Mouse (Mus musculus) Patski (cell line): ENCODE data around the gene Ppig. TPM values are rescaled to one million over a fixed set of nuclear protein-coding genes. Genes with fewer than 3 reads are reported as not detected.

Experiments used
- ATAC-seq: fragments of 100-300 bp; one replicate; pipeline ENCODE4 v1.8.0; 2021
- CTCF ChIA-PET: fragments of 350-600 bp; sonication (Branson Sonifier 250); formaldehyde crosslinking; loops from one replicate; lab custom pipeline; 2022; ENCODE audit warnings: inconsistent platforms; lab: Charles Lee
- POLR2A ChIA-PET: fragments of 350-600 bp; sonication (Branson Sonifier 250); formaldehyde crosslinking; loops from one replicate; lab custom pipeline; 2022; ENCODE audit warnings: antibody characterized with exemption, inconsistent platforms; lab: Charles Lee
- DNase-seq: peaks from one replicate; pipeline ENCODE4 v3.0.0-alpha.2; 2011; ENCODE audit warnings: low read depth, low spot score
- H3K27me3 ChIP-seq: fragments of 371-371 bp; one replicate; pipeline ENCODE4 v1.5.1; 2021
- CTCF ChIP-seq: fragments of 100-300 bp; IDR thresholded peaks from one replicate; pipeline ENCODE4 v1.5.1; 2021
- in situ Hi-C: fragments of 300-500 bp; cut with MboI; formaldehyde crosslinking; loops from 3 replicates; pipeline ENCODE4 v1.11.1; 2018; ENCODE audit warnings: low pct_unique_long_range_greater_than_20kb, mixed read lengths
- polyA plus RNA-seq: library from polyadenylated mRNA; unstranded; gene quantifications from one replicate; pipeline ENCODE4 v1.2.3, GENCODE M21; 2021

Gene Ppig
- polyA plus RNA-seq, 1 experiment from 2014 or later = 83.7 TPM

- TF ChIP-seq CTCF = no peak
- ChIA-PET POLR2A (interaction anchor here (2.0 kb wide), 1 partner anchor 9 kb away, joined by 6 read pairs; no protein-coding TSS in a partner anchor), CTCF (interaction anchor here (1.3 to 1.5 kb wide), 4 partner anchors 11 to 56 kb away, joined by 3 to 5 read pairs (median 3); no protein-coding TSS in a partner anchor)
- ATAC-seq = no peak
- in situ Hi-C loops = no loop called here
- H3K27me3 ChIP-seq = no peaks in the 10 kb centered on the region
- no peak for DNase-seq
Observed at GRCm38 (mm10) chr2:69690843-69691242, 31.5 kb upstream of the Ppig start.

GRCm38 (mm10) chr2:69693501-69693900 lies 28.8 kb upstream of the Ppig start:
- ChIA-PET CTCF (no interaction called here), POLR2A (no interaction called here)
- in situ Hi-C loops = no loop called here

DNA sequence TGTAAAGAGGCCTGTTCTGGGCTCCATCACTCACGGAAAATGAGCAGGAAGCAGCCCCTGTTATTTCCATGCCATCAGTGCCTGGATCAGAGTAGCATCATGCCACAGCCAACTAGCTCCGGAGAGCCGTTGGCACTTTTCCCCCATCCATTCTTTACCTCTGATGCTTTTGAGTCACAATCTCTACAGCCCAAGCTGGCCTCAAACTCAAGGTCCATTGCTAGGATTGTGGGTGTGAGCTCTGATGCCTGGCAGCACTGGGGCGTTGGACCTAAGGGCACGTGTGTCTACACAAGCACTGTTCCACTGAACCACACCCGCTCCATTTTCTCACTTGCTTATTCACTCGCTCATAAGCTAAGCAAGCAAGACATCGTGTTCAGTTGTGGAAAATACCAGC lies 21.9 kb upstream of the Ppig start:
- CTCF ChIA-PET = interaction anchor here (1.0 to 2.2 kb wide), 4 partner anchors 8 to 20 kb away, joined by 4 to 5 read pairs (median 4); no protein-coding TSS in a partner anchor
- DNase-seq = no peak
- ATAC-seq = no peak
- in situ Hi-C loops = no loop called here
- H3K27me3 ChIP-seq = no peaks in the 10 kb centered on the region
- no peak for TF ChIP-seq CTCF
- POLR2A ChIA-PET = interaction anchor here (1.5 kb wide), 1 partner anchor 10 kb away, joined by 6 read pairs; no protein-coding TSS in a partner anchor

More at GRCm38 (mm10) chr2:69693501-69693900, 28.8 kb upstream of the Ppig start:
- peak; percentile 36 for TF ChIP-seq CTCF
- ATAC-seq (no peak), DNase-seq (no peak)
- H3K27me3 ChIP-seq = no peaks in the 10 kb centered on the region

DNA sequence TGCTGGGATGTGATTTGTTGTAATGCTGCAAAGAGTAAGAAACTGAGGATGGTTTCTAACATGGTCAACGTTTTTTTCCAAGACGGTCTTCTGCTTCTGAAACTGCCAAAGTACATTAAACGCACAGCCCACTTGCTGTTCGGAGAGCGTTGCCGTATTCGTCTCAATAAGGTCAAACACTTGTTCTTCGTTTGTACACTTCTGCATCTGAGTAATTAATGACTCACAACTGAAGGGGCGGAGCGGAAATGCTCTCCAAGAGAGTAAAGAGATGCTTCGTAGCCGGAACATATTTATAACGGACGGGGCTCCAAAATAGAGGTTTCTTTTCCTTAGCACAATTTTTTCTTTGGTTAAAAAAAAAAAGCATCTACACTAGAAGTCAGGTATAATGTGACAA lies 10.2 kb upstream of the Ppig start:
- CTCF ChIA-PET = interaction anchor here (1.4 kb wide), 1 partner anchor 28 kb away, joined by 3 read pairs; no protein-coding TSS in a partner anchor
- DNase-seq = no peak
- no peak for ATAC-seq
- TF ChIP-seq CTCF = no peak
- H3K27me3 ChIP-seq = peaks cover 5% of the 10 kb centered on the region
- POLR2A ChIA-PET = interaction anchor here (0.6 to 2.0 kb wide), 2 partner anchors 11 to 77 kb away, joined by 3 to 8 read pairs; partner anchors contain the start of gene Ppig
- in situ Hi-C loops = no loop called here

DNA sequence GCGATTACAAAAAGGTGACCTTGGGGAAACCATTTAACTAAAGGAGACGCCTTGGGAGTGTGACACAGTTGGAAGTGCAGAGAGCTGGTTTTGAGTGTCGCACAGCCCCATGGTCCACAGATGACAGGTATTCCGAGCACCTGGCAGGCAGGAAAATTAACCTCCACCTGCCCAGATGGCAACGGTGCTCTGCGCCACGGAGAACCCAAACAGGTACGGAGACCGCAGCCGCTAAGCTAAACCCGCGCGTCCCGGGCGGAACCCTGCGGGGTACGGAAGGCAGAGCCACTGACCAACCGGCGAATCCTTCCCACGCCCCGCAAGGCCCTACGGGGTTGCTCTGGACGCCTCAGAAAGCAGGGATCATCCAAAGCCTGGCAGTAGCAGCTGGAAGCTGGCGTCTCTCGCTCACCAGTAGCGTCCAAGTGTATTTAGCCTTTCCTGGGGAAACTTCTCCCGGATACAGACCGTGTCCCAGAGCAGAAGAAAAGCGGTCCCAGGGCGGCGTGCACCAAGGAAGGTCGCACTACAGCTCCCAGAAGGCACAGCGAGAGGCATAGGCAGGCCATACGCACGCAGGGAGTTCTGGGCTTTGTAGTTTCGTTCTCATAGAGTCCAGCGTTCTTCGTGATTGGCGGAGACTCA lies 9.2 kb upstream of the Ppig start, which contains the start of gene Fastkd1:
Gene Fastkd1, minus strand, starts transcription at position 536 of the 645 bp plus-strand sequence.
- peak; percentile 95 for ATAC-seq
- POLR2A ChIA-PET = interaction anchor here (2.0 kb wide), 1 partner anchor 10 kb away, joined by 8 read pairs; the partner anchor contains the start of gene Ppig
- TF ChIP-seq CTCF = no peak
- peaks cover 5% of the 10 kb centered on the region for H3K27me3 ChIP-seq
- CTCF ChIA-PET = interaction anchor here (1.1 to 1.4 kb wide), 2 partner anchors 24 to 29 kb away, joined by 3 read pairs; no protein-coding TSS in a partner anchor
- in situ Hi-C loops = no loop called here
- peak; percentile 33 for DNase-seq

DNA sequence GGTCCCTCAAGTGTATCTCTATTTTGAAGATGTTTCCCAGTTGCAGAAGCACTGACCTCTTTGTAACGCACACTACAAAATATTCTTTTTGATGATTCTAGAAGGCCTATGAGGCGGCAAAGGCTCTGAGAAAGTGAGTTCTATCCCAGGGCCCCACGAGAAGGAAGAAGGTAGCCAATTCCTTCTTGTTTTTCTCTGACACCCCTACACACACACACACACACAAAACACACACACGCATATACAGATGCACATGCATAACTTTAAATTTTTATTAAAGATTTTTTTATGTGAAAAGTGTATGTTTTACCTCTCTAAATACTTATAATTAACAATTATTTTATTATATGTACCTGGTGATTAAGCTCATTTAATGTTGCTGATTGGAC lies 8.7 kb upstream of the Ppig start:
- H3K27me3 ChIP-seq = peaks cover 5% of the 10 kb centered on the region
- no peak for TF ChIP-seq CTCF
- in situ Hi-C loops = no loop called here
- ATAC-seq (no peak), DNase-seq (no peak)
- ChIA-PET POLR2A (interaction anchor here (2.0 kb wide), 1 partner anchor 9 kb away, joined by 8 read pairs; the partner anchor contains the start of gene Ppig), CTCF (interaction anchor here (1.1 to 1.4 kb wide), 2 partner anchors 25 to 29 kb away, joined by 3 read pairs; no protein-coding TSS in a partner anchor)

DNA sequence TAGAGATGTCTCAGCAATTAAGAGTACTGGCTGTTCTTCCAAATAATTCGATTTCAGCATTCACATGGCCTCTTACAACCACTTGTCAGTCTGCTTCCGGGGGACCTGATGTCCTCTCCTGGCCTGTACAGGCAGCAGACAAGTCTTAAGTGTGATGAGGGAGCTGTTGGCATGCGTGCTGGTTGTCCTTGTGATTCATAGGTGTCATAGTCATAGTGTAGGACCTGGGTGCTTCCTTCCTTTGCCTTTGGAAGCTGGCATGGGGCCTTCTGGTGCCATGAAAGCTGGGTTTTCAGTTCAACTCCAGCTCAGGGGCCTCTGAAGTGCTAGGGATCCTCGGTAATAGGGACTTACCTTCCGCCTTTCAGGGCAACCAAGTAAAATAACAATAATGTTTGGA lies 8.2 kb upstream of the Ppig start:
- in situ Hi-C loops = no loop called here
- DNase-seq (no peak), ATAC-seq (no peak)
- TF ChIP-seq CTCF = no peak
- ChIA-PET POLR2A (interaction anchor here (2.0 kb wide), 1 partner anchor 9 kb away, joined by 8 read pairs; the partner anchor contains the start of gene Ppig), CTCF (no interaction called here)
- H3K27me3 ChIP-seq = peaks cover 5% of the 10 kb centered on the region

DNA sequence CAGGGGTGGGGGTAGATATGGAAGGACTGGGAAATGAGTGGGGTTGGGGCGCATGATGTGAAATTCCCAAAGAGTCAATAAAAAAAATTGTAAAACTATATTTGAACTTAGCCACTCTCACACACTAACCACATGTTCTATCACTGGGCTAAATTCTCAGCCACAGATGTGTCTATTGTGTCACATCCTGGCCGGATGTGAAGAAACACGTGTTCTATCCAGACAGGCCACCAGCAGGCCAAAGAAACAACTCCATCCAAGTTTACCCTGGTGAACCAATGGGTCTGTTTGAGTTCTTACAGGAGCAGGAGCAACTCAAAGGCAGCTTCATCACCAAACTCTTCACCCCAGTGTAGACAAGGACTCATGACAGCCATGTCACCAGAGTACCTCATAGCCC lies 5.9 kb upstream of the Ppig start:
- DNase-seq = no peak
- ChIA-PET POLR2A (no interaction called here), CTCF (no interaction called here)
- in situ Hi-C loops = no loop called here
- H3K27me3 ChIP-seq = peaks cover 5% of the 10 kb centered on the region
- no peak for ATAC-seq
- no peak for TF ChIP-seq CTCF

DNA sequence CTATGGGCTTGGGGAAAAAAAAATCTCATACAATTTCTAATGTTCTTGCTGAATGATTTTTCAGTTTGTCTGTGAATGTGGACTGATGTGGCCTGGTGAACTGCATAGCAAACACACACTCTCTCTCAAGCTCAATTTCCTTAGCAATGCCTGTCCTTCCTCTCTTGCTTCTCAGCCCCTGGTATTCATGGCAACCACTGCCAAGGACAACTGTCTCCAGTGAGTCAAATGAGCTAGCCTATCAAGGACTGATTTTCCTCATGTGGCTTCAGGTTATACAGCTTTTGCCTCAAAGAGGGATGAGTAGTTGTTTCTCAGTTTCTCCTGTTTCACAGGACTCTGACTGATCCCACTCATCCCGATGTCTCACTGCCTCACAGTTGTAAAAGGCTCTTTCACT lies 3.2 kb upstream of the Ppig start:
- ChIA-PET POLR2A (no interaction called here), CTCF (interaction anchor here (1.1 kb wide), 1 partner anchor 75 kb away, joined by 3 read pairs; no protein-coding TSS in a partner anchor)
- H3K27me3 ChIP-seq = peaks cover 5% of the 10 kb centered on the region
- DNase-seq = no peak
- in situ Hi-C loops = no loop called here
- TF ChIP-seq CTCF = no peak
- ATAC-seq = no peak

GRCm38 (mm10) chr2:69722650-69723518 lies 539 bp downstream of the Ppig start:
- POLR2A ChIA-PET = interaction anchor here (1.0 to 1.7 kb wide), 2 partner anchors 10 to 520 kb away, joined by 3 to 8 read pairs; partner anchors contain the start of gene Fastkd1
- H3K27me3 ChIP-seq = no peaks in the 10 kb centered on the region
- CTCF ChIA-PET = no interaction called here

More at GRCm38 (mm10) chr2:69722650-69723518, 539 bp downstream of the Ppig start:
- DNase-seq (peak; percentile 51), ATAC-seq (peak; percentile 76)
- in situ Hi-C loops = no loop called here
- no peak for TF ChIP-seq CTCF
